In the genomic region with DNA sequence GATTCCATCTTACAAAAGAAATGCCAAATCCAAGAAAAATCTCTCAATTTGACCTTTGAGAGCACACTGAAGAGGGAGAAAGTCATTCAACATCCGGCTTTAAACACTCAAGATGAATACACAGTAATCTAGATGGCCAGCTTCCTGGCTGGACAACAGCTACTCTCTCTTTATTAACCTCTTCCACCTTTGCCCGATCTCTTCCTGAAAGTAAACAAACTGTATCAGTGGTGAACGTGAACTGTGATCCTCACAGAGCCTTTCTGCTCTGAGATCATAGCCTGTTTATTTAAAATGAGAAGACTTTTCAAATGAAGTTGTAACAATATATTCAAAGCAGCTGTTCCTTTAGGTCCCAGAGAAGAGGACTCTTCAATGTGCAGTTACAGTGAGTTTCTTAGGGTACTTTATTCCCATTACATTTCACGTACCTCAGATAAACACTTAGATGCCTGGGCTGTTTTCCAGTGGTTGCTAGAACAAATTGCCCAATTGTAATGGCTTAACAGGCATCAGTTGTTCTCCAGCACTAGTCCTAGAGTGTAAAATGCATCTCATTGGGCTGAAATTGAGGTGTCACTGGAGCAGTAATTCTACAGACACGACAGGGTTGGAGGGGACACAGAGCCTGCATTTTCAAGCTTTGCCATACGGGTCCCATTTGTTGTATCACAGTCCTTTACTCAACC, we compare ENCODE assay signal across 27 mouse cellular contexts.
A peak's percentile ranks its signal among the peaks of the same experiment; 100 is the strongest.
DNase-seq lines count a peak whose midpoint lies in the region; ATAC-seq and TF ChIP-seq lines count a peak whose summit lies in the region.
"Had no signal": no experiment of that assay in that cellular context is flagged by ENCODE, and none has a peak within 500 bp of the region (broad histone marks: within the 10 kb centered on the region; RNA-seq: fewer than 3 reads in every experiment).

No protein-coding gene starts in this region.

- no peaks in the 10 kb centered on the region for H3K79me2 ChIP-seq in liver, adult 2 months (ENCODE audit: control insufficient read depth, insufficient read depth, low read length)

- peak overlapping the region; percentile 90 for H3K27ac ChIP-seq in liver, adult 2 months (replicated peaks; ENCODE audit: insufficient read depth, low read depth, low read length)
- no peak overlapping the region for H3K27ac ChIP-seq in liver, embryonic 12.5 days
- peak overlapping the region; percentile 72 for H3K27ac ChIP-seq in liver, postnatal 0 days (ENCODE audit: low read depth)
- H3K27ac ChIP-seq: embryonic facial prominence, embryonic 12.5 days; embryonic facial prominence, embryonic 15.5 days; heart, embryonic 15.5 days; hindbrain, embryonic 10.5 days; hindbrain, embryonic 13.5 days had no signal

- H3K4me2 ChIP-seq in liver, embryonic 12.5 days = no peak overlapping the region
- H3K4me2 ChIP-seq in liver, postnatal 0 days (ENCODE audit: low read depth, low read length) = no peak overlapping the region
- H3K4me2 ChIP-seq: embryonic facial prominence, embryonic 12.5 days; embryonic facial prominence, embryonic 15.5 days; heart, embryonic 12.5 days; heart, embryonic 15.5 days; hindbrain, embryonic 13.5 days had no signal

- no peaks in the 10 kb centered on the region for H3K9me3 ChIP-seq in liver, embryonic 12.5 days (replicated peaks)
- H3K9me3 ChIP-seq in liver, postnatal 0 days (ENCODE audit: low read length) = no peaks in the 10 kb centered on the region
- H3K9me3 ChIP-seq: embryonic facial prominence, embryonic 12.5 days; embryonic facial prominence, embryonic 15.5 days; heart, embryonic 12.5 days; heart, embryonic 15.5 days; hindbrain, embryonic 10.5 days; hindbrain, embryonic 13.5 days had no signal

- no peak overlapping the region; the same call in 1 of the 2 replicates for H3K4me3 ChIP-seq in liver, adult 2 months (ENCODE audit: insufficient read depth, low read depth, low read length)
- no peak overlapping the region for H3K4me3 ChIP-seq in liver, embryonic 12.5 days
- no peak overlapping the region for H3K4me3 ChIP-seq in liver, postnatal 0 days (ENCODE audit: low read depth, low read length)
- H3K4me3 ChIP-seq: embryonic facial prominence, embryonic 12.5 days; embryonic facial prominence, embryonic 15.5 days; heart, embryonic 12.5 days; heart, embryonic 15.5 days; hindbrain, embryonic 10.5 days; hindbrain, embryonic 13.5 days had no signal

- H3K27me3 ChIP-seq in liver, adult 2 months (ENCODE audit: control insufficient read depth, insufficient read depth, low read length) = no peaks in the 10 kb centered on the region
- no peaks in the 10 kb centered on the region for H3K27me3 ChIP-seq in liver, embryonic 12.5 days (replicated peaks)
- no peaks in the 10 kb centered on the region for H3K27me3 ChIP-seq in liver, postnatal 0 days (ENCODE audit: insufficient read depth, low read length)
- H3K27me3 ChIP-seq: embryonic facial prominence, embryonic 12.5 days; embryonic facial prominence, embryonic 15.5 days; heart, embryonic 12.5 days; heart, embryonic 15.5 days; hindbrain, embryonic 13.5 days had no signal

- no peak overlapping the region for H3K9ac ChIP-seq in liver, adult 2 months (ENCODE audit: low read depth, low read length)
- no peak overlapping the region for H3K9ac ChIP-seq in liver, embryonic 12.5 days
- no peak overlapping the region for H3K9ac ChIP-seq in liver, postnatal 0 days (replicated peaks)
- H3K9ac ChIP-seq: embryonic facial prominence, embryonic 12.5 days; embryonic facial prominence, embryonic 15.5 days; forebrain, postnatal 0 days; heart, embryonic 12.5 days; heart, embryonic 15.5 days; hindbrain, embryonic 13.5 days had no signal

- H3K36me3 ChIP-seq in liver, adult 2 months (ENCODE audit: control insufficient read depth, insufficient read depth, low read length) = no peaks in the 10 kb centered on the region
- no peaks in the 10 kb centered on the region for H3K36me3 ChIP-seq in liver, embryonic 12.5 days
- no peaks in the 10 kb centered on the region for H3K36me3 ChIP-seq in liver, postnatal 0 days (replicated peaks; ENCODE audit: insufficient read depth, low read length)
- H3K36me3 ChIP-seq: embryonic facial prominence, embryonic 12.5 days; embryonic facial prominence, embryonic 15.5 days; heart, embryonic 12.5 days; heart, embryonic 15.5 days; hindbrain, embryonic 10.5 days; hindbrain, embryonic 13.5 days had no signal

- DNase-seq in liver, adult 2 months (ENCODE audit: extremely low read depth, low read depth, low spot score) = peak; percentile 94
- peak; percentile 22 for DNase-seq in embryo, embryonic 10.5 days (ENCODE audit: low spot score)
- DNase-seq in embryo, embryonic 9.5 days (ENCODE audit: extremely low spot score) = peak; percentile 3
- DNase-seq in liver, postnatal 0 days = no peak
- no peak for DNase-seq in frontal cortex, postnatal 14 days (ENCODE audit: low spot score in 2 of 2)
- no peak for DNase-seq in ovary, postnatal 36 days (ENCODE audit: low spot score)
- DNase-seq: adrenal gland, adult 2 months; adrenal gland, postnatal 14 days; cerebellum, adult 11 months; cerebellum, adult 8-10 months; cerebellum, postnatal 10 days; cerebellum, postnatal 36 days; forebrain, postnatal 0 days; gastrocnemius, postnatal 25 days; heart, adult 18-20 months; heart, postnatal 10 days; heart, postnatal 36 days had no signal

- ATAC-seq in liver, embryonic 12.5 days = no peak; the same call in 1 of the 2 replicates
- peak; percentile 96 for ATAC-seq in liver, postnatal 0 days
- ATAC-seq: CD4-positive, CD25-positive, alpha-beta regulatory T cell, adult 4 months; forebrain, embryonic 14.5 days; forebrain, postnatal 0 days; hindbrain, embryonic 16.5 days had no signal

- no peak for TF ChIP-seq CTCF in liver, adult 2 months (IDR thresholded peaks at IDR 0.05; ENCODE audit: low read depth, low read length)
- no peak for TF ChIP-seq CTCF in liver, postnatal 0 days (IDR thresholded peaks at IDR 0.05; ENCODE audit: low read depth)

- no peak for TF ChIP-seq EP300 in liver, postnatal 0 days (IDR thresholded peaks at IDR 0.05; ENCODE audit: low read depth)

- H3K4me1 ChIP-seq in liver, adult 2 months (ENCODE audit: control insufficient read depth, insufficient read depth, low read length) = peaks cover 4% of the 10 kb centered on the region; the same call in 1 of the 2 replicates
- no peaks in the 10 kb centered on the region for H3K4me1 ChIP-seq in liver, embryonic 12.5 days
- H3K4me1 ChIP-seq in liver, postnatal 0 days (ENCODE audit: insufficient read depth) = no peaks in the 10 kb centered on the region
- H3K4me1 ChIP-seq: embryonic facial prominence, embryonic 12.5 days; embryonic facial prominence, embryonic 15.5 days; heart, embryonic 12.5 days; heart, embryonic 15.5 days; hindbrain, embryonic 10.5 days; hindbrain, embryonic 13.5 days had no signal

- WGBS in liver, adult 2 months = 17% methylated on average over 6 of the region's 6 CpGs
- WGBS in liver, embryonic 12.5 days (ENCODE audit: insufficient replicate concordance) = 44% methylated on average over 6 of the region's 6 CpGs
- WGBS in liver, postnatal 0 days (ENCODE audit: insufficient replicate concordance) = 40% methylated on average over 6 of the region's 6 CpGs

- no peak for TF ChIP-seq POLR2A in liver, adult 2 months (IDR thresholded peaks at IDR 0.05; ENCODE audit: extremely low read depth, insufficient read depth, low read length)

Comparison
In these comparisons a context has a peak if more than half of its experiments do, and no peak if none do; other contexts are left out.
1. DNase-seq: peak in liver, adult 2 months (single experiment), embryo, embryonic 10.5 days (single experiment) and embryo, embryonic 9.5 days (single experiment); none in liver, postnatal 0 days (single experiment), frontal cortex, postnatal 14 days (0 of 2) and ovary, postnatal 36 days (single experiment).